Mouse (Mus musculus) layer of hippocampus, adult 11-12 months (tissue): Measurements from ENCODE around the gene Ppp1r26.

Source experiments
- DNase-seq: peaks from one replicate; pipeline ENCODE4 v3.0.0; 2022; ENCODE audit warnings: low spot score

Ppp1r26 gene

DNA sequence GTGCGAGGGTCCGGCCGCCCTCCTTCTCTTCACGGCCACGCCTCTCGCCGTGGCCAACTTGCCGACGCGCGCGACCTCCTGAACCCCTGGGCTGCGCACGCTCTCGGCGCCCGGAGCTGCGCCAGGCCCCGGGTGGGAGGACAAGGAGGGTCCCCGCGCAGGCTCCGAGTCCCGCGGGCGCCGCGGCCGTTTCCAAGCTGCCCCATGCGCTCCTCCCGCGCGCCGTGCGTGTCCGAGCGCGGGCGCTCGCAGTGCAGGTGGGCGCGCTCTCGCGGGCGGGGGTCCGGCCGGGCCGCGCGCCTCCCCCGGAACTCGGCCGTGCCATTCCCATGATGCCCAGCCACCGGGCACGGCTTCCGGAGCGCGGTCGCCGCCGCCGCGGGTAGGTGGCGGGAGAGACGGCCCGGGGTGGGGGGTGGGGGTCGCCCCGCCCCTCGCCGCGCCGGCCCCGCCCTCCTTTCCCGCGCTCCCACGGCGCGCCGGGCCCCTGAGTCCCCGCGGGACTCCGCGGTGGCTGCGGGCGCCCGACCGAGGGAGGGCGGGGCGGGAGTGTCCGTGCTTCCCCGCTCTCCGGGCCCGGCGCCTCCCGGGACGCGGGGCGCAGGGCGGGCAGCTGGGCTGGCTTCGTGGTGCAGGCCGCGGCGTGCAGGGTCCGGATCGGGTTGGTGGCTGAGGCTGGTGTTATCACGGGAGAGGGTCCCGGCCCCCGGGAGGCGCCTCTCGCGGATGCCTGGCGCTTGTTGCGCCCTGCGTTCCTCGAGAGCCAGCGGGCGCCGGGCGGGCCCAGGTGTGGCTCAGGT, at the start of gene Ppp1r26:
Ppp1r26 (plus strand) TSS at position 286 of the 800 bp plus-strand sequence.
- no peak for DNase-seq

GRCm38 (mm10) chr2:28396928-28397327, 49.7 kb upstream of the Ppp1r26 start:
- DNase-seq: no peak

DNA sequence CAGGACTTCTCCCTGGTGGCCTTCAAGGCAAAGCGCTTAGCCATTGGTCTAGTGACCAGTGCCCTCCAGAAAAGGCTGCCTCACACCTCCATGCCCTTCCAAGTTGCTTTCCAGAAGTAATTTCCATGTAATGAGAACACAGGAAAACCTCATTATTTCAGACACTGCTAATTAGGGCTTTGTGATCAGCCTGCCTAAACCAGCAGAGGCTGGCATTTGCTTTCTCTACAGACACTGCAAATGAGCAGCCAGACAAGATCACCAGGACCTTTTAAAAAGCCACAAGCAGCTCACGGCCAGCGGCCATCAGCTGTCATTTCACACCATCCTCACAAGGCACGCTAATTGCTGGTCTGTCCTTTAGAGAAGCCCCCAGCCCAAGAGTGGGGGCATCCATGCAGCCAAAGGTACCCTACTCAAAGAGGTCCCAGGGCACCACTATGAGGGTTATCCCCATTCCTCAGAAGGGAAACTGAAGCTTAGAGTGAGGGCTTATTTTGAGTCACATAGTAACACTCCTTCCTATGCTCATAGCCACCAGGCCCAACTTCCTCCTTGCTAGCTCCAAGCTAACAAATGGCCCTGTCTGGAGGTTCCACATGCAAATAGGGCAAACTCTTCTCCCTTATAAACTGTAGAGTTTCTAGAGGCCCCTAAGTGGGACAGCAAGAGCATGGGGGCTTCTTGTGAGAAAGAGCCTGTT, 49.0 kb upstream of the Ppp1r26 start:
- DNase-seq: no peak

DNA sequence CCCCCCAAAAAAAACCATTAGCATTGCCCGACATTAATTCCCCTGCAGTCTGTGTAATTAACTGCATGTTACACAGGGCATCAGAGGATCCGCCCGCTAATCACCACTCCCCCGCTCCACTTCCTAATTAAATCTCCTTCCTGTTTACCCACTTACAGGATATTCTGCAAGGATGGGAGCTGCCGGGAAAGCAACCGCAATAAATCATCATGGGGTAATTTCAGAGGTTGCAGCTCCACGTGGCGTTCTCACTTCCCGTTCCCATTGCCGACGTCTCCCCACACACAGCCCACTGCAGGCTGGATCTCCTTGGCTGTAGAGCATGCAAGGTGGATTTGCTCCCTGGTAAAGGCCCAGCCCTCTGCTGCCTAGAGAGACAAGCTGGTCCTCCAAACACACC, 45.0 kb upstream of the Ppp1r26 start:
- DNase-seq: peak; percentile 27

DNA sequence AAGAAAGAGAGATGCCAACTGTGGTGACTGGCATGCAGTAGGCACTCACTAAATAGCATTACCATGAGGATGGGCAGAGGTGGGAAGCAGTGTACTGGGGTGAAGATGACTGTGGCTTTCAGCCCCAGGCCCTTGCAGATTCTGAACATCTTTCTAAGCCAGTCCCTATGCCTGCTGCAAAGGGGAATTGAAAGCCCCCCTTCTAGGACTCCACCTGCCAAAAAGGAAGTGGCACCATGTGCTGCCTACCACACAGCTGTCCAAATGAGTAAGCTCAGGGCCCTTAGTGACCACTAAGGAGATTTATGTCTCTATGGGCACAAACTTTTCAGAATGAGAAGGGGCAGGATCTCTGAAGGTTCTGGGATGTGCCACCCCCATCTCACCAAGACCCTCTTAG, 44.5 kb upstream of the Ppp1r26 start:
- no peak for DNase-seq

- DNase-seq: no peak
Observed at GRCm38 (mm10) chr2:28407796-28408195, 38.8 kb upstream of the Ppp1r26 start.

DNA sequence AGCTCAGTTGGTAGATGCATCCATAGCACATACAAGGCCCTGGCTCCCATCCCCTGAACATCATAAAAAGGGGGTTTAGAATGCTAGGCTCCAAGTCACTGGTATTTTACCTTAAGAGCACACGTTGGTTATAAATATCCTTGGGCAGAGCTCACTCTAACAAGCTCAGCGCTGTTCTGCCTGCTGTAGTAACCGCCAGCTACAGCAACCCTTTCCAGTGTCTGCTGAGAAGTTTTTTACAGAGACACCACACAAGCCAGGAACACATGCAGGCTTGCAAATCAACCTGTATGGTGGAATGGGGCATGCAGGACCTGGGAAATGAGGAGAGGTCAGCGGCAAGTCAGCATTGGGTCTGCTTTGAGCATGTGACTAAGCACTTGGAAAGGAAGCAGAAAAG, 37.5 kb upstream of the Ppp1r26 start:
- no peak for DNase-seq

- DNase-seq: no peak
Observed at GRCm38 (mm10) chr2:28409566-28409965, 37.0 kb upstream of the Ppp1r26 start.

DNA sequence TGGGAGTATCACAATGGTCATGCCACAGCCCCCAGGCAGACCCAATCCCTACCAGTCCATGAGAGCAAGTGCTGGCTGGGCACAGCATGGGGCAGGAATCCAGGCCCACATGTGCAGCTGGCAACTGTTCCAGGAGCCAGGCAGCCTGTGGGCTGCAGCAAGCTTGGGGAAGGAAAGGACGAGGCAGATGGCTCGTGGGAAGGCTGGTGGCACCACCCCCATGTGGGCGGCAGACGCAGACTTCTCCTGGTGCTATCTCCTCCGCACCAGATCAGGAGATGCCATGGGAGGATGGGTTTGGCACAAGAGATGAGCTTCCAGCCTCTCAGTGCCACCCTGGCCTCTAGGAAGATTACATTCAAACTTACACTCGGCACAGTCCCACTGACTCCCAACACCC, 33.7 kb upstream of the Ppp1r26 start:
- peak; percentile 92 for DNase-seq

DNA sequence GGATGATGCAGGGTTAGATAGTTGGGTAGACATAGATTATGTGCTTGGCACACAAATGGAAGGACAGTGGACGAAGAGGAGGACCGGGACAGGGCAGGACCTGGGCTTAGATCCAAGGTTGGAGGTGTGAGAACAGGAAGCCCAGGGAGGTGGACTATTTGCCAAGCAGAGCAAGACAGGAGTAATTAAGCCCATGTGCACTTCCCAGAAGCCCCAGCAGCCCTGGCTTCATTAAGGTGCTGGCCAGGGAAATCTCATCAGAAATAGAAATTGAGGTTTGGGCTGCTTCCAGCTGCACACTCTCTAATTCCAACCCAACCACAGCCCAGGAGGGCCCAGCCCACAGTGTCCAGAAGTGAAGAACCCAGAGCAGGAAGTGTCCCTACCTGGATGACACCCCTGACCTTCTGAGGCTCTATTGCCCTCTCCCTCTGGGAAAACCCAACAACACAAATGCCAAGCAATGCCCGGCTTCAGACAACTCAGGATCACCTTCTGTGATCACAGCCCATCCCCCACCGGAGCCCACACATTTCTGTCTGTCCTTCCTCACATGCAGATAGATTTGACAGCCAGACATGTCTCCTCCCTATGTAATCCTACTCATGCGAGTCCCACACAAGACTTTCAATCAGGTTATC, 32.4 kb upstream of the Ppp1r26 start:
- no peak for DNase-seq

DNA sequence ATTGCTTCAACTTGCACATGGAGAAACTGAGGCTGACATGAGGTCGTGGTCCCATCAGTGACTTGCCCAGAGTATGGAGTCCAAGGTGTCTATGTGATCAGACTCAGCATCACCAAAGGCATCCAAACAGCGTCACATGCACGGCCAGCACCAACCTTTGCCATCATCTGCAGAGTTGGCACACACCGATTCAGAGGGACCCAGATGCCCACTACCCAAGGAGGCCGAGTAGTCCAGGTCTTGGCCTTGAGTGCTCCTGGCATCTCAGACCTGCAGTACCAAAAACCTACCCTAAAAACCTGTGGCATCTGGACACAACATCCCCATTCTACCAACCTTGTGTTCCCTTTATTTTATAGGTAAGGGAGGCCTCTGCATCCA, 31.9 kb upstream of the Ppp1r26 start:
- DNase-seq: no peak

- peak; percentile 72 for DNase-seq
Observed at GRCm38 (mm10) chr2:28415387-28416024, 31.1 kb upstream of the Ppp1r26 start.

DNA sequence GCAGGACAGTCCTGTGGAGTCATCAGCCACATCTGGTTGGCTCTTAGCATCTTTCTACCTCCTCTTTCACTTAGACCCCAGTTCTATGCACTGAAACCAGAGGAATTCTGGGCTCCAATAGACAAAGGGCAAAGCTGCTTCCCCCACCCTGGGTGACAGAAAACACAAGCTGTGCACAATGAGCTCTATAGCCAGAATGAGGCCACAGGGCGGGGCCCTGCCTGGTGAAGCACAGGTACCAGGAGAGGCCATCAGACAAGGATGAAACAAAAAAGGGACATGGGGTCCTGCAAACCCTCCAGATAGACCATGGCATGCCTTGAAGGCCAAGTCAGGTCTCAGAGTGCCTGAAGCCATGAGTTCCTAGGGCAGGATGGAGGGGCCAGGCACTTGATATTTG, 30.1 kb upstream of the Ppp1r26 start:
- DNase-seq: no peak

DNA sequence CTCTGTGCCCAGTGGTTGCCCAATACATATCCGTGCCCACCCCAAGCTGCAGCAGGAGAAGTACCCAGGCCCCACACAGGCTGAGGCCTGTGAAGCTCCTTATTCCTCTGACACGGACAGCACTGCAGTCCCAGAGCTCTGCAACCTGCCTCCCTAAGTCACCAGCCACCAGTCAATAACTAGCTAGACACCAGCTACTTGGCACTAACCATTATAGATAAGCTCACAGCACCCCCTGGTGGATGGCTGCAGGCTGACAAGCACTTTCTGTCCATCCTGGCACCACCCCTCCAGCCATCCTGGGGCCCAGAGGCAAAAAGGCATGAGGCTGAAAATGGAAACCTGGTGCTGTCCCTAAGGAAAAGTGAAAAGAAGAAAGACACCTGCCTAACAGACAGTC, 28.6 kb upstream of the Ppp1r26 start:
- peak; percentile 95 for DNase-seq

DNA sequence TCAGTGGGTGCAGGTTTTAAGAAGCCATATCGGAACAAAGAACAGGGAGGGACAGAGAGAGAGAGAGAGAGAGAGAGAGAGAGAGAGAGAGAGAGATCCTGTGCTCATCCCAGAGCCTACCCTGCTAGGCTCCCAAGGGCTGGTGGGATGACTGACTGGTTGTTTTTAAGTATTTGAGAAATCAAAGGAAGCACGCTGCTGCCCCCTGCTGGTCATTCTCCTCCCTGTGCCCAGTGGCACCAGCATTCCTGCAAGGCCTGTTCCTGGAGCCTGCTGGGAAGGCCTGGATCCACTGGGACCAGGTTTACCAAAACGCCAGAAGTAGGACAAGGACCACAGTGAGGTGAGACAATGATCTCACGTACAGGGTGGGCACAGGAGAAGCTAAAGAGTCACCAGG, 26.7 kb upstream of the Ppp1r26 start:
- DNase-seq: peak; percentile 97

- DNase-seq: no peak
Observed at GRCm38 (mm10) chr2:28423167-28423566, 23.4 kb upstream of the Ppp1r26 start.

DNA sequence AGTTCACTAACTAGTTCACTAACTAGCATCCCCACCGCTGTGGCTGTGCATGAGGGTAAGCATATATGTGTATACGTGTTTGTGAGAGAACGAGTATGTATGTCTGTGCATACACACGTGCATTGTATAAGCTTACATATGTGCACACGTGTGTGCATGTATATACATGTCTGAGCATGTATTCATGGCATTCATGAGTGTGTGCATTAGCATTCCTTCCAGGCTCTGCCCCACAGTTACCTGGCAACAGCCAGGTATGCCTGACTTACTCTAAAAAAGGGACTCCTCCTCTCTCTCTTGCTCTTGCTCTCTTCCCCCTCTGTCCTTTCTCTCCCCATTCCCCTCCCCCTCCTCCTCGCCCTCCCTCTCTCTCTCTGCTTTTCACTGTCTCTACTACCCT, 19.4 kb upstream of the Ppp1r26 start:
- no peak for DNase-seq

DNA sequence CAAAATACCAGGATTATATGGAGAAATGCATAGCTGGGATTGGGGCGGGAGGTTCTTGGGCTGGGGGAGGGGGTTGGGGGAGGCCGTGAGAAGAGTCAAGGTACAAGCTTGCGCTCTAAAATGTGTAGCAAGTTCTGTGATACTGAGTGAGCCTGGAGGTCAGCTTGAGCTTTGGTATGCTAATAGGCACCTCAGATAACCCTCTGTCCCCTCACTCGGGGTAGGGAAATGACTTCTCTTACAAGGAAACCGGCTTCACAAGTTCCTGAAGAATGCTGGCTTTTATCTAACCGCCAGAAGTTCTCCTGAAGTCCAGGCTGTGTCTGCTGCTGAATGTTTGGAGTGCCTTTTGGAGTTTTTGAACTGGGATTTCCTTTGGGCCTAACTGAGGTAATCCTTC, 15.8 kb upstream of the Ppp1r26 start:
- DNase-seq: no peak

- no peak for DNase-seq
Observed at GRCm38 (mm10) chr2:28432811-28433210, 13.8 kb upstream of the Ppp1r26 start.

DNA sequence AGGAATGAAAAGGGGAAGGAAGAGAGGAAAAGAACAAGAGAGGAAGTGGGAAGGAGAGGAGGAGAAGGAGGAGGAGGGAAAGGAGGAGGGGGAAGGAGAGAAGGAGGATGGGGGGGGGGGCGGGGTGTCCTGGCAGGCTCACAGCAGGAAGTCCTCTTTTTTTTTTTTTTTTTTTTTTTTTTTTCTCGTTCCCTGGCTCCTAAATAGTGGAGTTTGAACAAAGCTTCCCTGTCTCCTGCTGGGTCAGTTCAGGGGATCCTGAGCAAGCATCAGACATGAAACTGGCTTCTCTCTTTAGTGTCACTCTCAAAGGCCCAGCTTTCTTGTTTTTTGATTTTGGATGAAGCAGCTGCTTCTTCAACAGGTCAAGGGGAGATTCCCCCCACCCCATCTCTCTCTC, 13.1 kb upstream of the Ppp1r26 start:
- DNase-seq: no peak

- DNase-seq: no peak
Observed at GRCm38 (mm10) chr2:28435401-28435800, 11.2 kb upstream of the Ppp1r26 start.

GRCm38 (mm10) chr2:28440842-28441241, 5.8 kb upstream of the Ppp1r26 start:
- DNase-seq: no peak

DNA sequence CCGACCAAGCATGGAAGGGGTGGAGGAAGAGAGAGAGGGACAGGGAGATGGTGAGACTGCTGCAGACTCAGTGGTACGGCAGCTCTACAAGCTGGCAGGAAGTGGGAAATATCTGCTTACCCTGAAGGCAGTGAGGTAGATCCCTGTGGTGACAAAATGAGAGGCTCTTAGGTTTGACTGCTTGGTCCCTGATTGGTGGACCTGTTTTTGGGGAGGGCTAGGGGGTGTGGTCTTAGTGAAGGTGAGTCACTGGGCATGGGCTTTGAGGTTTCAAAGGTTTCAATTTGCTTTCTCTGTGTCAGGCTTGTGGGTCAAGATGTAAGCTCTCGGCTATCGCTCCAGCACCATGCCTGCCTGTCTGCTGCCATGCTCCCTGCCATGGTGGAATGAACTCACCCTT, 1.5 kb upstream of the Ppp1r26 start:
- no peak for DNase-seq
